Mouse (Mus musculus): Measurements from ENCODE around the gene Tfcp2. TPM values are rescaled to one million over a fixed set of nuclear protein-coding genes. Genes with fewer than 3 reads are reported as not detected.
A peak's percentile ranks its signal among the peaks of the same experiment; 100 is the strongest.

The Tfcp2 gene
- polyA plus RNA-seq (2012; rRNA removed), result 1.7 and 2.1 TPM in 2 replicates

- Histone ChIP-seq H3K36me3 (ENCODE audit: control insufficient read depth, insufficient read depth, low read length) (no peaks in the 10 kb centered on the region), H3K4me3 (ENCODE audit: low read depth, low read length) (peak within 1 kb of the TSS; percentile 84), H3K27ac (ENCODE audit: insufficient read depth, low read depth, low read length) (peak within 1 kb of the TSS; percentile 48), H3K4me1 (ENCODE audit: control insufficient read depth, insufficient read depth, insufficient read length, low read length) (no peaks in the 10 kb centered on the region; the same call in 1 of the 2 replicates), H3K27me3 (ENCODE audit: control insufficient read depth, insufficient read depth, low read length) (no peaks in the 10 kb centered on the region)
- WGBS, result under 1% methylated on average over 83 of the region's 84 CpGs
- TF ChIP-seq POLR2A (IDR thresholded peaks at IDR 0.05; ENCODE audit: low read depth, low read length) (peak; percentile 97), CTCF (IDR thresholded peaks at IDR 0.05; ENCODE audit: extremely low read depth, insufficient read length, insufficient replicate concordance, low read depth, low read length) (0 out of 2 replicates have a peak, but pooled peaks have one; percentile 11)
Observed at GRCm38 (mm10) chr15:100551326-100552307, at the start of gene Tfcp2. TSS of gene Tfcp2 (minus strand) at chr15:100552008.

GRCm38 (mm10) chr15:100600696-100601272 is 49.0 kb upstream of the Tfcp2 start:
- TF ChIP-seq POLR2A (IDR thresholded peaks at IDR 0.05; ENCODE audit: low read depth, low read length), result no peak
- Histone ChIP-seq H3K4me3 (ENCODE audit: low read depth, low read length) (no peak overlapping the region; the same call in 1 of the 2 replicates), H3K27ac (ENCODE audit: insufficient read depth, low read depth, low read length) (no peak overlapping the region), H3K4me1 (ENCODE audit: control insufficient read depth, insufficient read depth, insufficient read length, low read length) (peaks cover 9% of the 10 kb centered on the region), H3K36me3 (ENCODE audit: control insufficient read depth, insufficient read depth, low read length) (no peaks in the 10 kb centered on the region), H3K27me3 (ENCODE audit: control insufficient read depth, insufficient read depth, low read length) (no peaks in the 10 kb centered on the region; the same call in 1 of the 2 replicates)
- 63% methylated on average over 21 of the region's 21 CpGs for WGBS

GRCm38 (mm10) chr15:100600047-100600695 is 48.4 kb upstream of the Tfcp2 start:
- H3K4me1 ChIP-seq (ENCODE audit: control insufficient read depth, insufficient read depth, insufficient read length, low read length), result peaks cover 9% of the 10 kb centered on the region
- 4% methylated on average over 35 of the region's 35 CpGs for WGBS
- H3K27me3 ChIP-seq (ENCODE audit: control insufficient read depth, insufficient read depth, low read length), result no peaks in the 10 kb centered on the region; the same call in 1 of the 2 replicates
- H3K27ac ChIP-seq (ENCODE audit: insufficient read depth, low read depth, low read length), result no peak overlapping the region
- H3K4me3 ChIP-seq (ENCODE audit: low read depth, low read length), result peak overlapping the region; percentile 66
- H3K36me3 ChIP-seq (ENCODE audit: control insufficient read depth, insufficient read depth, low read length), result no peaks in the 10 kb centered on the region
- TF ChIP-seq POLR2A (IDR thresholded peaks at IDR 0.05; ENCODE audit: low read depth, low read length), result 0 out of 2 replicates have a peak, but pooled peaks have one; percentile 27
- TF ChIP-seq CTCF (IDR thresholded peaks at IDR 0.05; ENCODE audit: extremely low read depth, insufficient read length, insufficient replicate concordance, low read depth, low read length), result peak; percentile 61; the same call in 1 of the 2 replicates

- TF ChIP-seq CTCF (IDR thresholded peaks at IDR 0.05; ENCODE audit: extremely low read depth, insufficient read length, insufficient replicate concordance, low read depth, low read length) (no peak), POLR2A (IDR thresholded peaks at IDR 0.05; ENCODE audit: low read depth, low read length) (no peak)
- no peaks in the 10 kb centered on the region for H3K36me3 ChIP-seq (ENCODE audit: control insufficient read depth, insufficient read depth, low read length)
- WGBS, result under 1% methylated on average over 75 of the region's 76 CpGs
- peak within 1 kb of the TSS; percentile 66 for H3K4me3 ChIP-seq (ENCODE audit: low read depth, low read length)
- peak within 1 kb of the TSS; percentile 35 for H3K27ac ChIP-seq (ENCODE audit: insufficient read depth, low read depth, low read length)
- H3K27me3 ChIP-seq (ENCODE audit: control insufficient read depth, insufficient read depth, low read length), result no peaks in the 10 kb centered on the region; the same call in 1 of the 2 replicates
- H3K4me1 ChIP-seq (ENCODE audit: control insufficient read depth, insufficient read depth, insufficient read length, low read length), result peaks cover 9% of the 10 kb centered on the region
Observed at GRCm38 (mm10) chr15:100599276-100600046, 47.7 kb upstream of the Tfcp2 start, which contains the start of gene Pou6f1. TSS of gene Pou6f1 (minus strand) at chr15:100599984.

- peak overlapping the region; percentile 35 for H3K27ac ChIP-seq (ENCODE audit: insufficient read depth, low read depth, low read length)
- 1% methylated on average over 12 of the region's 12 CpGs for WGBS
- TF ChIP-seq CTCF (IDR thresholded peaks at IDR 0.05; ENCODE audit: extremely low read depth, insufficient read length, insufficient replicate concordance, low read depth, low read length) (no peak), POLR2A (IDR thresholded peaks at IDR 0.05; ENCODE audit: low read depth, low read length) (no peak)
Observed at GRCm38 (mm10) chr15:100598883-100599275, 47.1 kb upstream of the Tfcp2 start.

GRCm38 (mm10) chr15:100598287-100598882 is 46.6 kb upstream of the Tfcp2 start:
- Histone ChIP-seq H3K27ac (ENCODE audit: insufficient read depth, low read depth, low read length) (peak overlapping the region; percentile 35; the same call in 1 of the 2 replicates), H3K36me3 (ENCODE audit: control insufficient read depth, insufficient read depth, low read length) (no peaks in the 10 kb centered on the region), H3K4me1 (ENCODE audit: control insufficient read depth, insufficient read depth, insufficient read length, low read length) (peaks cover 9% of the 10 kb centered on the region), H3K27me3 (ENCODE audit: control insufficient read depth, insufficient read depth, low read length) (no peaks in the 10 kb centered on the region; the same call in 1 of the 2 replicates), H3K4me3 (ENCODE audit: low read depth, low read length) (peak overlapping the region; percentile 66)
- 9% methylated on average over 9 of the region's 9 CpGs for WGBS
- TF ChIP-seq CTCF (IDR thresholded peaks at IDR 0.05; ENCODE audit: extremely low read depth, insufficient read length, insufficient replicate concordance, low read depth, low read length) (no peak), POLR2A (IDR thresholded peaks at IDR 0.05; ENCODE audit: low read depth, low read length) (no peak)

More at GRCm38 (mm10) chr15:100598883-100599275, 47.1 kb upstream of the Tfcp2 start:
- H3K27me3 ChIP-seq (ENCODE audit: control insufficient read depth, insufficient read depth, low read length), result no peaks in the 10 kb centered on the region; the same call in 1 of the 2 replicates
- H3K36me3 ChIP-seq (ENCODE audit: control insufficient read depth, insufficient read depth, low read length), result no peaks in the 10 kb centered on the region
- H3K4me3 ChIP-seq (ENCODE audit: low read depth, low read length), result peak overlapping the region; percentile 66
- H3K4me1 ChIP-seq (ENCODE audit: control insufficient read depth, insufficient read depth, insufficient read length, low read length), result peaks cover 9% of the 10 kb centered on the region

Measured in small intestine, adult 2 months (tissue).